Mouse (Mus musculus): Measurements from ENCODE around the gene S100b. TPM values are rescaled to one million over a fixed set of nuclear protein-coding genes. Genes with fewer than 3 reads are reported as not detected.

S100b gene
- total RNA-seq (2014; rRNA removed) (8.9 and 12.9 TPM in 2 replicates), polyA plus RNA-seq (2015; fragmentation: Nextera tagmentation; extraction: Ambion mirVana) (7.7 and 8.8 TPM in 2 replicates)

- Histone ChIP-seq H3K9ac (replicated peaks; ENCODE audit: low read length, poor library complexity, severe bottlenecking) (no peak within 1 kb of the TSS), H3K36me3 (ENCODE audit: insufficient read depth, low read length) (no peaks in the 10 kb centered on the region), H3K27ac (ENCODE audit: low read depth, low read length) (0 out of 2 replicates have a peak within 1 kb of the TSS, but pooled peaks have one; percentile 3), H3K27me3 (ENCODE audit: insufficient read depth, low read length) (no peaks in the 10 kb centered on the region), H3K4me1 (ENCODE audit: insufficient read depth, low read length) (no peaks in the 10 kb centered on the region), H3K9me3 (ENCODE audit: low read length) (no peaks in the 10 kb centered on the region), H3K4me2 (ENCODE audit: low read depth, low read length, poor library complexity, severe bottlenecking) (no peak within 1 kb of the TSS; the same call in 1 of the 2 replicates), H3K4me3 (ENCODE audit: low read depth, low read length) (no peak within 1 kb of the TSS)
- 0 out of 2 replicates have a peak, but pooled peaks have one; percentile 44 for ATAC-seq (ENCODE audit: low FRiP score)
- peak; percentile 55 for DNase-seq (ENCODE audit: low spot score)
- no peak for TF ChIP-seq CTCF (IDR thresholded peaks at IDR 0.05)
- WGBS, result 45% methylated on average over 4 of the region's 4 CpGs
Measured at GRCm38 (mm10) chr10:76253536-76253935, at the start of gene S100b. Gene S100b (plus strand): TSS chr10:76253853.

DNA sequence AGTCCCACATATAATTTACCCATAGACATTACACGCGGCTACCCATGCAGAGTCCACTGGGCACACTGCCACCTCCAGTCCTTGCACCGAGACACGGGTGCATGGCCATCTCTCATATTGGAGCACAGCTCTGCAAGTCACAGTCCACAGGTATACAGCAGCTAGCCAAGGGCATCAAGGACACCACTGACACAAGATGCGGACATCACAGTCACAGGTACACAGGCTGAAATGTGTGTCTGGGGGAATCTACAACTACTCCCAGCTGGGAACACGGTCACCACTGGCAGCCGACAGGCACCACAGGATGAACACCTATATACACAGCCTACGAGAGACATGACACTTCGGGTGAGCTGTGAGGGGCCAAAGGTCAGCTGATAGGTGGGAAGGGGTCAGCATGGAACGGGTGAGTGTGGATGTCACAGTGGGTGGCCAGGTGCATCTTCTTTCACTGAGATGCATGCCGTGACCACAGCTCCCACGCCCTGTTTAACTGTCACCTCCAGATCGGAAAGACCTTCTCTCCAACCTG lies 46.3 kb upstream of the S100b start:
- WGBS, result 92% methylated on average over 13 of the region's 13 CpGs
- no peak for ATAC-seq (ENCODE audit: low FRiP score)
- no peak overlapping the region for H3K27ac ChIP-seq (ENCODE audit: low read depth, low read length)
- H3K9ac ChIP-seq (replicated peaks; ENCODE audit: low read length, poor library complexity, severe bottlenecking), result no peak overlapping the region
- no peaks in the 10 kb centered on the region for H3K4me1 ChIP-seq (ENCODE audit: insufficient read depth, low read length)
- H3K4me3 ChIP-seq (ENCODE audit: low read depth, low read length), result no peak overlapping the region
- no peak for DNase-seq (ENCODE audit: low spot score)
- H3K27me3 ChIP-seq (ENCODE audit: insufficient read depth, low read length), result no peaks in the 10 kb centered on the region
- no peak overlapping the region for H3K4me2 ChIP-seq (ENCODE audit: low read depth, low read length, poor library complexity, severe bottlenecking)
- H3K9me3 ChIP-seq (ENCODE audit: low read length), result no peaks in the 10 kb centered on the region
- peaks cover 38% of the 10 kb centered on the region for H3K36me3 ChIP-seq (ENCODE audit: insufficient read depth, low read length)
- no peak for TF ChIP-seq CTCF (IDR thresholded peaks at IDR 0.05)

- no peaks in the 10 kb centered on the region for H3K9me3 ChIP-seq (ENCODE audit: low read length)
- H3K9ac ChIP-seq (replicated peaks; ENCODE audit: low read length, poor library complexity, severe bottlenecking), result no peak overlapping the region
- H3K4me2 ChIP-seq (ENCODE audit: low read depth, low read length, poor library complexity, severe bottlenecking), result no peak overlapping the region
- no peak for ATAC-seq (ENCODE audit: low FRiP score)
- no peaks in the 10 kb centered on the region for H3K27me3 ChIP-seq (ENCODE audit: insufficient read depth, low read length)
- H3K36me3 ChIP-seq (ENCODE audit: insufficient read depth, low read length), result peaks cover 44% of the 10 kb centered on the region
- H3K4me1 ChIP-seq (ENCODE audit: insufficient read depth, low read length), result no peaks in the 10 kb centered on the region
- WGBS, result 94% methylated on average over 8 of the region's 8 CpGs
- H3K27ac ChIP-seq (ENCODE audit: low read depth, low read length), result no peak overlapping the region
- TF ChIP-seq CTCF (IDR thresholded peaks at IDR 0.05), result no peak
- no peak overlapping the region for H3K4me3 ChIP-seq (ENCODE audit: low read depth, low read length)
- DNase-seq (ENCODE audit: low spot score), result no peak
Measured at GRCm38 (mm10) chr10:76209241-76209640, 44.4 kb upstream of the S100b start.

- peaks cover 59% of the 10 kb centered on the region for H3K36me3 ChIP-seq (ENCODE audit: insufficient read depth, low read length)
- WGBS, result 94% methylated on average over 7 of the region's 7 CpGs
- no peak overlapping the region for H3K4me3 ChIP-seq (ENCODE audit: low read depth, low read length)
- no peaks in the 10 kb centered on the region for H3K4me1 ChIP-seq (ENCODE audit: insufficient read depth, low read length)
- no peak for ATAC-seq (ENCODE audit: low FRiP score)
- TF ChIP-seq CTCF (IDR thresholded peaks at IDR 0.05), result no peak
- no peak overlapping the region for H3K9ac ChIP-seq (replicated peaks; ENCODE audit: low read length, poor library complexity, severe bottlenecking)
- H3K27ac ChIP-seq (ENCODE audit: low read depth, low read length), result no peak overlapping the region
- DNase-seq (ENCODE audit: low spot score), result no peak
- no peaks in the 10 kb centered on the region for H3K9me3 ChIP-seq (ENCODE audit: low read length)
- no peaks in the 10 kb centered on the region for H3K27me3 ChIP-seq (ENCODE audit: insufficient read depth, low read length)
- H3K4me2 ChIP-seq (ENCODE audit: low read depth, low read length, poor library complexity, severe bottlenecking), result no peak overlapping the region
Measured at GRCm38 (mm10) chr10:76210806-76211205, 42.8 kb upstream of the S100b start.

GRCm38 (mm10) chr10:76212121-76212520 lies 41.5 kb upstream of the S100b start:
- TF ChIP-seq CTCF (IDR thresholded peaks at IDR 0.05), result no peak
- H3K4me2 ChIP-seq (ENCODE audit: low read depth, low read length, poor library complexity, severe bottlenecking), result no peak overlapping the region
- H3K9ac ChIP-seq (replicated peaks; ENCODE audit: low read length, poor library complexity, severe bottlenecking), result no peak overlapping the region
- no peak for ATAC-seq (ENCODE audit: low FRiP score)
- no peaks in the 10 kb centered on the region for H3K4me1 ChIP-seq (ENCODE audit: insufficient read depth, low read length)
- H3K36me3 ChIP-seq (ENCODE audit: insufficient read depth, low read length), result peaks cover 66% of the 10 kb centered on the region
- no peak for DNase-seq (ENCODE audit: low spot score)
- no peak overlapping the region for H3K4me3 ChIP-seq (ENCODE audit: low read depth, low read length)
- H3K9me3 ChIP-seq (ENCODE audit: low read length), result no peaks in the 10 kb centered on the region
- 93% methylated on average over 6 of the region's 6 CpGs for WGBS
- no peak overlapping the region for H3K27ac ChIP-seq (ENCODE audit: low read depth, low read length)
- H3K27me3 ChIP-seq (ENCODE audit: insufficient read depth, low read length), result no peaks in the 10 kb centered on the region

DNA sequence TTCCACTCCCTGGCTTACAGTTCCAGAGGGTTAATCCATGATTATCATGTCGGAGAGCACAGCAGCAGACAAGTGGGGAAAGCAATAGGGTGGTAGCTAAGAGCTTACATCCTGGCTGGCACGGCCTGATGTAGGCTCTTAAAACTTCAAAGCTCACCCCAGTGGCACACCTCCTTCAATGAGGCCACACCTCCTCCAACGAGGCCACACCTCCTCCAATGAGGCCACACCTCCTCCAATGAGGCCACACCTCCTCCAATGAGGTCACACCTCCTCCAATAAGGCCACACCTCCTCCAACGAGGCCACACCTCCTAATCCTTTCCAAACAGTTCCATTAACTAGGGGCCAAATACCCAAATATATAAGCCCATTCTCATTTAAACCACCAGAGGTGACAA lies 39.5 kb upstream of the S100b start:
- no peak overlapping the region for H3K27ac ChIP-seq (ENCODE audit: low read depth, low read length)
- no peaks in the 10 kb centered on the region for H3K27me3 ChIP-seq (ENCODE audit: insufficient read depth, low read length)
- ATAC-seq (ENCODE audit: low FRiP score) (no peak), DNase-seq (ENCODE audit: low spot score) (no peak)
- H3K36me3 ChIP-seq (ENCODE audit: insufficient read depth, low read length), result peaks cover 69% of the 10 kb centered on the region
- no peak overlapping the region for H3K4me3 ChIP-seq (ENCODE audit: low read depth, low read length)
- H3K4me2 ChIP-seq (ENCODE audit: low read depth, low read length, poor library complexity, severe bottlenecking), result no peak overlapping the region
- no peak overlapping the region for H3K9ac ChIP-seq (replicated peaks; ENCODE audit: low read length, poor library complexity, severe bottlenecking)
- WGBS, result 93% methylated on average over 4 of the region's 4 CpGs
- H3K9me3 ChIP-seq (ENCODE audit: low read length), result no peaks in the 10 kb centered on the region
- no peak for TF ChIP-seq CTCF (IDR thresholded peaks at IDR 0.05)
- H3K4me1 ChIP-seq (ENCODE audit: insufficient read depth, low read length), result no peaks in the 10 kb centered on the region
